Mouse (Mus musculus): ENCODE measurements around the gene Katnal1. TPM values are rescaled to one million over a fixed set of nuclear protein-coding genes. Genes with fewer than 3 reads are reported as not detected.

Gene Katnal1
- polyA plus RNA-seq, 1 experiment from 2014 or later: 7.0 TPM

- 79% methylated on average over 7 of the region's 8 CpGs for WGBS (ENCODE audit: missing documents)
- Histone ChIP-seq H3K36me3 (ENCODE audit: inconsistent target) (no peaks in the 10 kb centered on the region), H3K79me2 (ENCODE audit: inconsistent target) (no peaks in the 10 kb centered on the region), H3K27ac (no peak overlapping the region), H3K4me3 (ENCODE audit: inconsistent target) (no peak overlapping the region)
Observed at GRCm38 (mm10) chr5:148944024-148944423, 14.9 kb upstream of the Katnal1 start.

DNA sequence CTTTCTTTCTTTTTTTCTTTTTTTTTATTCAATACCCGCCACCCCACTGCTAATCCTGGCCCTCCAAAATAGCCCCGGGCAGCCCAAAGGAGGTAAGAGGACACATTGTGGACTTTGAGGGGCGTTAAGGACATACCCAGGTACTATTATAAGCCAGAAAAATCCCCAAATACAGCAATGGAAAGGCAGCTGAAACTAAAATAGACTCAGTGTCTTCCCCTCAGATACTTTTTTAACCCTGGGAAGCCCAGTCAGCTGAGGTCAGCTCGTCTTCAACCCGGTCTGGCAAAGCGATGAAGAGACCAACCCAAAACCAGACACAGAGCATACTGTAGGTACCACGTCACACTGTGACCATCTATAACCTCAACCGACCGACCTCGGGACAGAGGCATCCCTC, 14.3 kb upstream of the Katnal1 start:
- Histone ChIP-seq H3K4me3 (ENCODE audit: inconsistent target) (no peak overlapping the region), H3K27ac (no peak overlapping the region), H3K36me3 (ENCODE audit: inconsistent target) (no peaks in the 10 kb centered on the region), H3K79me2 (ENCODE audit: inconsistent target) (no peaks in the 10 kb centered on the region)
- 96% methylated on average over 10 of the region's 10 CpGs for WGBS (ENCODE audit: missing documents)

GRCm38 (mm10) chr5:148942957-148943356, 13.8 kb upstream of the Katnal1 start:
- Histone ChIP-seq H3K79me2 (ENCODE audit: inconsistent target) (no peaks in the 10 kb centered on the region), H3K36me3 (ENCODE audit: inconsistent target) (no peaks in the 10 kb centered on the region), H3K27ac (no peak overlapping the region), H3K4me3 (ENCODE audit: inconsistent target) (no peak overlapping the region)
- 90% methylated on average over 9 of the region's 11 CpGs for WGBS (ENCODE audit: missing documents)

- WGBS (ENCODE audit: missing documents): 87% methylated on average over 6 of the region's 6 CpGs
Observed at GRCm38 (mm10) chr5:148942305-148942704, 13.2 kb upstream of the Katnal1 start.

DNA sequence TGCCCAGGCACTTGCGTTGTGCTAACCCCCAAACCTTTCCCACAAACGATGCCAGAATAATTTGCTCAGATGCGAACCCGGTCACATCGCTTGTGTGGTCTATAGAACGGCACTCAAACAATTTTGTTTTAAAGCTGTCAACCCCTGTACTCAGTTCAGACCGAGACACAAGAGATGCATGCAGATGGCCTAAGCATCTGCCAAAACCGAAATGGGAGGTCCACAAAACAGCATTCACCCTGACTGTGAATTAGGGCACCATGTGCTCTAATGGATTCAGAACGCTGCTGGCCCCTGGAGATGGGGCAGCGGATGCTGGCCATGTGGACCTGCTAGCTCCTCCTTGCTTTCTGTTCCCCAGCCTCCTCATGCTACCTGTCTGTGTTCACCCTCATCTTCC, 12.7 kb upstream of the Katnal1 start:
- Histone ChIP-seq H3K79me2 (ENCODE audit: inconsistent target) (no peaks in the 10 kb centered on the region), H3K27ac (no peak overlapping the region), H3K4me3 (ENCODE audit: inconsistent target) (no peak overlapping the region), H3K36me3 (ENCODE audit: inconsistent target) (no peaks in the 10 kb centered on the region)
- WGBS (ENCODE audit: missing documents): 90% methylated on average over 10 of the region's 10 CpGs

More at GRCm38 (mm10) chr5:148942305-148942704, 13.2 kb upstream of the Katnal1 start:
- H3K36me3 ChIP-seq (ENCODE audit: inconsistent target): no peaks in the 10 kb centered on the region
- no peaks in the 10 kb centered on the region for H3K79me2 ChIP-seq (ENCODE audit: inconsistent target)
- no peak overlapping the region for H3K4me3 ChIP-seq (ENCODE audit: inconsistent target)
- no peak overlapping the region for H3K27ac ChIP-seq

GRCm38 (mm10) chr5:148939948-148940382, 10.8 kb upstream of the Katnal1 start:
- Histone ChIP-seq H3K27ac (no peak overlapping the region), H3K36me3 (ENCODE audit: inconsistent target) (no peaks in the 10 kb centered on the region), H3K4me3 (ENCODE audit: inconsistent target) (no peak overlapping the region), H3K79me2 (ENCODE audit: inconsistent target) (no peaks in the 10 kb centered on the region)
- 92% methylated on average over 11 of the region's 11 CpGs for WGBS (ENCODE audit: missing documents)

- H3K27ac ChIP-seq: no peak overlapping the region
- WGBS (ENCODE audit: missing documents): 73% methylated on average over 3 of the region's 3 CpGs
Observed at GRCm38 (mm10) chr5:148936516-148936951, 7.4 kb upstream of the Katnal1 start.

DNA sequence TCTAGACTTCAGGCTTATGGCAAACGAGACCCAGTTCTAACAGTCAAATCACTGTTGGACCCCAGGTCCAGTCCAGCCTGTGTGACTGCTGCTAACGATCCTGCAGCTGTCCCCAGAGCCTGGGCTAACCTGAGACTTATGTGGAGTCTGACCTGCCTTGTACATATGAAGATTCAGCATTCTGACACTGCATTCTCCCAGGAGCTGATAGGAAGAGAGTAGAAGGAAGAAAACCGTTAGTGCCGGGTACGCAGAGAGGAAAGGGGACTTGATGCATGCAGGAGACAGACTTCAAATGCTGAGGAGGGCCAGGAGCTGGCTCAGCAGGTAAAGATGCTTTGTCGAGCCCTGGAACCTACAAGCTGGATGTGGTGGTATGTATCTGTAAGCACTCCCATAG, 6.8 kb upstream of the Katnal1 start:
- H3K36me3 ChIP-seq (ENCODE audit: inconsistent target): no peaks in the 10 kb centered on the region
- WGBS (ENCODE audit: missing documents): 93% methylated on average over 6 of the region's 6 CpGs
- no peak overlapping the region for H3K4me3 ChIP-seq (ENCODE audit: inconsistent target)
- no peak overlapping the region for H3K27ac ChIP-seq
- H3K79me2 ChIP-seq (ENCODE audit: inconsistent target): no peaks in the 10 kb centered on the region

More at GRCm38 (mm10) chr5:148936516-148936951, 7.4 kb upstream of the Katnal1 start:
- no peaks in the 10 kb centered on the region for H3K79me2 ChIP-seq (ENCODE audit: inconsistent target)
- no peaks in the 10 kb centered on the region for H3K36me3 ChIP-seq (ENCODE audit: inconsistent target)
- H3K4me3 ChIP-seq (ENCODE audit: inconsistent target): no peak overlapping the region

GRCm38 (mm10) chr5:148935071-148935821, 6.1 kb upstream of the Katnal1 start:
- H3K27ac ChIP-seq: no peak overlapping the region
- WGBS (ENCODE audit: missing documents): 89% methylated on average over 7 of the region's 7 CpGs

DNA sequence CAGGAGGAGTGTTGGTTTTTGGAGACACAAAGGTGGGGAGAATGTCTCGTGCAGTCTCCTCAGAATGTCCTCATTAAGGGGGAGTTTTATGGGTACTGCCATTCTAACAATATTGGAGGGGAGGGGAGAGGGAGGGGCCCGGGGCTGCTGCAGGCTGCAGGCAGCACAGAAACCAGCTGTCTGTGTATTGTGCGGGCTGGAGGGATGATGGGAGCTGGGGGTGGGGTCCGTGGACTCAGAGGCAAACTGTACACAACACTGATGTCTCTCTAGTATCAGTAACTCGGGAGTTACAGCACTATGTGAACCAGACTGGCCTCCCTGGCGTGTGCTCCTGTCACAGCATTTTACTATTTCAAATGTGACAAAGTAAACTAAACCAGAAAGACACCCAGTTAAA, 5.3 kb upstream of the Katnal1 start:
- H3K27ac ChIP-seq: no peak overlapping the region
- WGBS (ENCODE audit: missing documents): 94% methylated on average over 6 of the region's 6 CpGs
- H3K79me2 ChIP-seq (ENCODE audit: inconsistent target): no peaks in the 10 kb centered on the region

More at GRCm38 (mm10) chr5:148935071-148935821, 6.1 kb upstream of the Katnal1 start:
- Histone ChIP-seq H3K79me2 (ENCODE audit: inconsistent target) (no peaks in the 10 kb centered on the region), H3K36me3 (ENCODE audit: inconsistent target) (no peaks in the 10 kb centered on the region), H3K4me3 (ENCODE audit: inconsistent target) (no peak overlapping the region)

GRCm38 (mm10) chr5:148933767-148934166, 4.6 kb upstream of the Katnal1 start:
- no peak overlapping the region for H3K4me3 ChIP-seq (ENCODE audit: inconsistent target)
- WGBS (ENCODE audit: missing documents): 92% methylated on average over 8 of the region's 8 CpGs
- H3K79me2 ChIP-seq (ENCODE audit: inconsistent target): no peaks in the 10 kb centered on the region
- no peaks in the 10 kb centered on the region for H3K36me3 ChIP-seq (ENCODE audit: inconsistent target)
- no peak overlapping the region for H3K27ac ChIP-seq

More for the DNA sequence above, 5.3 kb upstream of the Katnal1 start:
- Histone ChIP-seq H3K36me3 (ENCODE audit: inconsistent target) (no peaks in the 10 kb centered on the region), H3K4me3 (ENCODE audit: inconsistent target) (no peak overlapping the region)

DNA sequence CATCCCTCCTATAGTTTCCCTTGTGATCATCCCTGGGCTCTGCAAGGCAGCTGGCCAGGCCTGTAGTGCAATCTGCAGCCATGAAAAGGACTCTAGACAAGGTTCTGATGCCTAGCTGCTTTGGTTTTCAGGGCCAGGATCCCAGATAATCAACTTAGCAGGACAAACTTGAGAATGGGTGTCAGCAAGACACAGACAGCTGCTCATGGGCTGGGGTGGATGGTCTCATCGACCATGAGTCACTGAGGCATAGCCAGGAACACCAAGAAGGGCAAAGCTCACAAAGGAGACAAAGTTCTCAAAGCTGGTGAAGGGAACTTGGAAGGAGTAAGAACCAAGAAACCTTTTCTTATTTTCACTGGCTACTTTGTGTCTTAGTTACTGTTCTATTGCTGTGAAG, 2.2 kb upstream of the Katnal1 start:
- H3K27ac ChIP-seq: no peak overlapping the region

DNA sequence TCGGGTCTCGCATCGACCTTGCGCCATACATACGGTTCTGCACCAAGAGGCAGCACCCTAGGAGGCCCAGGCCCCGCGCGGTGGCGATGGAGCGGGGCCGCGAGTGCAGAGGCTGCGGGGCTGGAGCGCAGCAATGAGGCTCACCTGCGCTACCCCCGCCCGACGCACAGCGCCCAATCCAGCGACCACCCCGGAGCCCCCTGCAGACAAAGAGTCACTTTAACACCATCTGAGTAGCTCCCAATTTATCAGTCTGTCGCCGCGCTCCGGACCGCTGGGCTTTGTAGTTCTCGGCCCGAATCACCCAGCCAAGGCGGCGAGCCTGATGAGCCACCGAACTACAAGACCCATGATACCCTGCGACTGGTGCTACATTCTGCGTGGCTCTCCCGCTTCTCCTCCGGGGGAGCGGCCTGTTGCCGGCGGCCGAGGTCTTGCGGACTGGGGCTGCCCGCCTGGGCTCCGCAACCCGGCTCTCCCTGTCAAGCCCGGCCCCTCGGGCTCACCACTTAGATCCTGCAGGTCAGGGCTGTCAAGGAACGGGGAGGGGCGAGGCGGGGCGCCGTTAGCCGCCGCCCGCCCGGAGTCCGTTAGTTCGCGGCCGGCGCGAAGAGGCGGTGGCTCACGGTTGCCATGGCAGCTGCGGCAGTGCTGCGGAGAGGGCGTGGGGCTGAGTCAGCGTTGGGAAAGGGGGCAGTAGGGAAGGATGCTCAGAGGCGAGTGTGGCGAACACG, 571 bp downstream of the Katnal1 start:
- H3K36me3 ChIP-seq (ENCODE audit: inconsistent target): no peaks in the 10 kb centered on the region
- no peak overlapping the region for H3K27ac ChIP-seq
- H3K79me2 ChIP-seq (ENCODE audit: inconsistent target): no peaks in the 10 kb centered on the region
- under 1% methylated on average over 69 of the region's 69 CpGs for WGBS (ENCODE audit: missing documents)
- peak overlapping the region; percentile 41 for H3K4me3 ChIP-seq (ENCODE audit: inconsistent target)

More for the DNA sequence above, 2.2 kb upstream of the Katnal1 start:
- Histone ChIP-seq H3K4me3 (ENCODE audit: inconsistent target) (no peak overlapping the region), H3K36me3 (ENCODE audit: inconsistent target) (no peaks in the 10 kb centered on the region), H3K79me2 (ENCODE audit: inconsistent target) (no peaks in the 10 kb centered on the region)
- WGBS (ENCODE audit: missing documents): 86% methylated on average over 1 of the region's 1 CpGs

GRCm38 (mm10) chr5:148927717-148928223, 1.4 kb downstream of the Katnal1 start:
- Histone ChIP-seq H3K79me2 (ENCODE audit: inconsistent target) (no peaks in the 10 kb centered on the region), H3K27ac (no peak overlapping the region), H3K36me3 (ENCODE audit: inconsistent target) (no peaks in the 10 kb centered on the region), H3K4me3 (ENCODE audit: inconsistent target) (peak overlapping the region; percentile 41)
- WGBS (ENCODE audit: missing documents): 50% methylated on average over 5 of the region's 5 CpGs

DNA sequence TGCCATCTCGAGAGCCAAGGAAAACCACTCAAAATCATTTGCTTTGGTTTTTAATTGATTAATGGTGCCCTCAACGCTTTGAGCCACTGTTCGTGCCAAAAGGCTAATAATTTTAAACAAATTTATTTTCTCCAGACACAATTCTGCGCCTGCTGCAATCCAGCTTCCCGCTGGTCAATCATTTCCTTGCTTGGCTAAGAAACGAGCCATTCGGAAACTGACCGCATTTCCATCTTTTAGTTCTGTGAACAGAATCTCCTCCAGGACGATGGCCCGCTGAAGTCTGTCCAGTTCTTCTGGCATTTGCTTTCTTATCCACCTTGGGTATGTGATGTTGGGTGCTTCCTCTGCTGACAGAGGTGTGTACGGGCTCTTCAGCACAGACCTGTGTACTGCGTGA, 4.5 kb downstream of the Katnal1 start:
- Histone ChIP-seq H3K79me2 (ENCODE audit: inconsistent target) (no peaks in the 10 kb centered on the region), H3K27ac (no peak overlapping the region), H3K4me3 (ENCODE audit: inconsistent target) (no peak overlapping the region), H3K36me3 (ENCODE audit: inconsistent target) (no peaks in the 10 kb centered on the region)
- 95% methylated on average over 12 of the region's 12 CpGs for WGBS (ENCODE audit: missing documents)

Data from macrophage (primary cell).